Mouse (Mus musculus): ENCODE measurements around the gene Taco1. TPM values are rescaled to one million over a fixed set of nuclear protein-coding genes. Genes with fewer than 3 reads are reported as not detected.

Taco1 gene
- polyA plus RNA-seq, 1 experiment from 2014 or later = 7.4 TPM

- Histone ChIP-seq H3K27me3 (replicated peaks; ENCODE audit: control insufficient read depth, insufficient read depth, low read length) (no peaks in the 10 kb centered on the region), H3K36me3 (ENCODE audit: control insufficient read depth, insufficient read depth, low read length) (no peaks in the 10 kb centered on the region), H3K9ac (ENCODE audit: low read depth, low read length) (peak within 1 kb of the TSS; percentile 92), H3K4me2 (ENCODE audit: low read length) (peak within 1 kb of the TSS; percentile 63), H3K4me3 (ENCODE audit: low read length) (peak within 1 kb of the TSS; percentile 89), H3K4me1 (ENCODE audit: control insufficient read depth, insufficient read depth, low read depth, low read length) (peaks cover 28% of the 10 kb centered on the region), H3K9me3 (ENCODE audit: control insufficient read depth, low read length) (no peaks in the 10 kb centered on the region), H3K27ac (ENCODE audit: low read depth, low read length) (peak within 1 kb of the TSS; percentile 96)
- 0% methylated on average over 66 of the region's 66 CpGs for WGBS
- ATAC-seq = peak; percentile 98
Measured at GRCm38 (mm10) chr11:106036548-106037417, 29.1 kb upstream of the Taco1 start, which contains the start of gene Dcaf7. TSS of gene Dcaf7 (plus strand) at chr11:106036872.

- no peaks in the 10 kb centered on the region for H3K36me3 ChIP-seq (ENCODE audit: control insufficient read depth, insufficient read depth, low read length)
- H3K9me3 ChIP-seq (ENCODE audit: control insufficient read depth, low read length) = no peaks in the 10 kb centered on the region
- H3K27ac ChIP-seq (ENCODE audit: low read depth, low read length) = peak overlapping the region; percentile 96
- H3K9ac ChIP-seq (ENCODE audit: low read depth, low read length) = peak overlapping the region; percentile 92
- peak; percentile 58 for ATAC-seq
- H3K4me1 ChIP-seq (ENCODE audit: control insufficient read depth, insufficient read depth, low read depth, low read length) = peaks cover 28% of the 10 kb centered on the region
- peak overlapping the region; percentile 89 for H3K4me3 ChIP-seq (ENCODE audit: low read length)
- H3K4me2 ChIP-seq (ENCODE audit: low read length) = peak overlapping the region; percentile 63
- no peaks in the 10 kb centered on the region for H3K27me3 ChIP-seq (replicated peaks; ENCODE audit: control insufficient read depth, insufficient read depth, low read length)
- under 1% methylated on average over 13 of the region's 13 CpGs for WGBS
Measured at GRCm38 (mm10) chr11:106037418-106037751, 28.5 kb upstream of the Taco1 start.

- Histone ChIP-seq H3K4me1 (ENCODE audit: control insufficient read depth, insufficient read depth, low read depth, low read length) (peaks cover 4% of the 10 kb centered on the region), H3K27me3 (replicated peaks; ENCODE audit: control insufficient read depth, insufficient read depth, low read length) (no peaks in the 10 kb centered on the region), H3K9me3 (ENCODE audit: control insufficient read depth, low read length) (no peaks in the 10 kb centered on the region), H3K4me3 (ENCODE audit: low read length) (no peak overlapping the region), H3K36me3 (ENCODE audit: control insufficient read depth, insufficient read depth, low read length) (peaks cover 18% of the 10 kb centered on the region), H3K9ac (ENCODE audit: low read depth, low read length) (no peak overlapping the region), H3K4me2 (ENCODE audit: low read length) (no peak overlapping the region), H3K27ac (ENCODE audit: low read depth, low read length) (no peak overlapping the region)
- no peak for ATAC-seq
Measured at GRCm38 (mm10) chr11:106044349-106044748, 21.5 kb upstream of the Taco1 start.

GRCm38 (mm10) chr11:106045256-106045655 is 20.6 kb upstream of the Taco1 start:
- Histone ChIP-seq H3K9ac (ENCODE audit: low read depth, low read length) (no peak overlapping the region), H3K27me3 (replicated peaks; ENCODE audit: control insufficient read depth, insufficient read depth, low read length) (no peaks in the 10 kb centered on the region), H3K9me3 (ENCODE audit: control insufficient read depth, low read length) (no peaks in the 10 kb centered on the region), H3K4me3 (ENCODE audit: low read length) (no peak overlapping the region), H3K4me2 (ENCODE audit: low read length) (no peak overlapping the region), H3K27ac (ENCODE audit: low read depth, low read length) (no peak overlapping the region), H3K4me1 (ENCODE audit: control insufficient read depth, insufficient read depth, low read depth, low read length) (no peaks in the 10 kb centered on the region; the same call in 1 of the 2 replicates), H3K36me3 (ENCODE audit: control insufficient read depth, insufficient read depth, low read length) (peaks cover 23% of the 10 kb centered on the region)
- 96% methylated on average over 1 of the region's 1 CpGs for WGBS
- no peak for ATAC-seq

- Histone ChIP-seq H3K9ac (ENCODE audit: low read depth, low read length) (no peak overlapping the region), H3K27me3 (replicated peaks; ENCODE audit: control insufficient read depth, insufficient read depth, low read length) (no peaks in the 10 kb centered on the region), H3K4me3 (ENCODE audit: low read length) (no peak overlapping the region), H3K4me1 (ENCODE audit: control insufficient read depth, insufficient read depth, low read depth, low read length) (no peaks in the 10 kb centered on the region), H3K4me2 (ENCODE audit: low read length) (no peak overlapping the region), H3K27ac (ENCODE audit: low read depth, low read length) (no peak overlapping the region), H3K9me3 (ENCODE audit: control insufficient read depth, low read length) (no peaks in the 10 kb centered on the region), H3K36me3 (ENCODE audit: control insufficient read depth, insufficient read depth, low read length) (peaks cover 25% of the 10 kb centered on the region)
- 97% methylated on average over 3 of the region's 3 CpGs for WGBS
- ATAC-seq = no peak
Measured at GRCm38 (mm10) chr11:106045780-106046179, 20.1 kb upstream of the Taco1 start.

GRCm38 (mm10) chr11:106046584-106046983 is 19.3 kb upstream of the Taco1 start:
- 88% methylated on average over 9 of the region's 9 CpGs for WGBS
- H3K9me3 ChIP-seq (ENCODE audit: control insufficient read depth, low read length) = no peaks in the 10 kb centered on the region
- H3K4me3 ChIP-seq (ENCODE audit: low read length) = no peak overlapping the region
- no peak overlapping the region for H3K4me2 ChIP-seq (ENCODE audit: low read length)
- H3K27me3 ChIP-seq (replicated peaks; ENCODE audit: control insufficient read depth, insufficient read depth, low read length) = no peaks in the 10 kb centered on the region
- no peak overlapping the region for H3K9ac ChIP-seq (ENCODE audit: low read depth, low read length)
- no peaks in the 10 kb centered on the region for H3K4me1 ChIP-seq (ENCODE audit: control insufficient read depth, insufficient read depth, low read depth, low read length)
- H3K36me3 ChIP-seq (ENCODE audit: control insufficient read depth, insufficient read depth, low read length) = peaks cover 31% of the 10 kb centered on the region
- H3K27ac ChIP-seq (ENCODE audit: low read depth, low read length) = no peak overlapping the region
- no peak for ATAC-seq

- no peak overlapping the region for H3K27ac ChIP-seq (ENCODE audit: low read depth, low read length)
- H3K9me3 ChIP-seq (ENCODE audit: control insufficient read depth, low read length) = no peaks in the 10 kb centered on the region
- no peaks in the 10 kb centered on the region for H3K4me1 ChIP-seq (ENCODE audit: control insufficient read depth, insufficient read depth, low read depth, low read length)
- no peak for ATAC-seq
- no peak overlapping the region for H3K9ac ChIP-seq (ENCODE audit: low read depth, low read length)
- no peak overlapping the region for H3K4me3 ChIP-seq (ENCODE audit: low read length)
- no peaks in the 10 kb centered on the region for H3K27me3 ChIP-seq (replicated peaks; ENCODE audit: control insufficient read depth, insufficient read depth, low read length)
- 94% methylated on average over 2 of the region's 2 CpGs for WGBS
- peaks cover 60% of the 10 kb centered on the region for H3K36me3 ChIP-seq (ENCODE audit: control insufficient read depth, insufficient read depth, low read length)
- H3K4me2 ChIP-seq (ENCODE audit: low read length) = no peak overlapping the region
Measured at GRCm38 (mm10) chr11:106053921-106054320, 11.9 kb upstream of the Taco1 start.

- Histone ChIP-seq H3K27me3 (replicated peaks; ENCODE audit: control insufficient read depth, insufficient read depth, low read length) (no peaks in the 10 kb centered on the region), H3K9me3 (ENCODE audit: control insufficient read depth, low read length) (no peaks in the 10 kb centered on the region), H3K27ac (ENCODE audit: low read depth, low read length) (no peak overlapping the region), H3K4me3 (ENCODE audit: low read length) (no peak overlapping the region), H3K36me3 (ENCODE audit: control insufficient read depth, insufficient read depth, low read length) (peaks cover 57% of the 10 kb centered on the region), H3K9ac (ENCODE audit: low read depth, low read length) (no peak overlapping the region), H3K4me1 (ENCODE audit: control insufficient read depth, insufficient read depth, low read depth, low read length) (no peaks in the 10 kb centered on the region), H3K4me2 (ENCODE audit: low read length) (no peak overlapping the region)
- ATAC-seq = no peak
- 97% methylated on average over 8 of the region's 8 CpGs for WGBS
Measured at GRCm38 (mm10) chr11:106054600-106054999, 11.3 kb upstream of the Taco1 start.

GRCm38 (mm10) chr11:106055341-106055740 is 10.5 kb upstream of the Taco1 start:
- Histone ChIP-seq H3K4me1 (ENCODE audit: control insufficient read depth, insufficient read depth, low read depth, low read length) (no peaks in the 10 kb centered on the region), H3K4me3 (ENCODE audit: low read length) (no peak overlapping the region), H3K9ac (ENCODE audit: low read depth, low read length) (no peak overlapping the region), H3K27ac (ENCODE audit: low read depth, low read length) (no peak overlapping the region), H3K4me2 (ENCODE audit: low read length) (no peak overlapping the region), H3K9me3 (ENCODE audit: control insufficient read depth, low read length) (no peaks in the 10 kb centered on the region), H3K27me3 (replicated peaks; ENCODE audit: control insufficient read depth, insufficient read depth, low read length) (no peaks in the 10 kb centered on the region), H3K36me3 (ENCODE audit: control insufficient read depth, insufficient read depth, low read length) (peaks cover 60% of the 10 kb centered on the region)
- 90% methylated on average over 6 of the region's 6 CpGs for WGBS
- ATAC-seq = no peak

Measured in hindbrain, embryonic 16.5 days (tissue).